ENCODE assay signal across 9 mouse cellular contexts in genomic region chr10:115248041-115248440, GRCm38 (mm10). TPM values are rescaled to one million over a fixed set of nuclear protein-coding genes. Genes with fewer than 3 reads are reported as not detected.
A peak's percentile ranks its signal among the peaks of the same experiment; 100 is the strongest.
DNase-seq lines count a peak whose midpoint lies in the region; ATAC-seq lines count a peak whose summit lies in the region.
"Had no signal": no experiment of that assay in that cellular context is flagged by ENCODE, and none has a peak within 500 bp of the region (broad histone marks: within the 10 kb centered on the region; RNA-seq: fewer than 3 reads in every experiment).

No protein-coding gene starts in this region.

- H3K27ac ChIP-seq in heart, embryonic 14.5 days (replicated peaks in 1 of 2; ENCODE audit: control insufficient read depth in 1 of 2, insufficient read depth in 1 of 2, low read depth in 2 of 2, low read length in 2 of 2): no peak overlapping the region
- peak overlapping the region; percentile 71; the same call in 1 of the 2 replicates for H3K27ac ChIP-seq in intestine, embryonic 15.5 days
- peak overlapping the region; percentile 30; the same call in 1 of the 2 replicates for H3K27ac ChIP-seq in liver, embryonic 11.5 days (ENCODE audit: low read depth, low read length)

- no peak overlapping the region for H3K9ac ChIP-seq in heart, embryonic 14.5 days (ENCODE audit: low read length)
- H3K9ac ChIP-seq in intestine, embryonic 15.5 days: no peak overlapping the region
- H3K9ac ChIP-seq in liver, embryonic 11.5 days (ENCODE audit: low read depth, low read length): no peak overlapping the region

- WGBS in heart, embryonic 14.5 days: 46% methylated on average over 7 of the region's 7 CpGs
- 40% methylated on average over 7 of the region's 7 CpGs for WGBS in intestine, embryonic 15.5 days
- WGBS in liver, embryonic 11.5 days: 17% methylated on average over 7 of the region's 7 CpGs

- peak overlapping the region; percentile 28; the same call in 1 of the 2 replicates for H3K4me2 ChIP-seq in heart, embryonic 14.5 days (ENCODE audit: low read length)
- H3K4me2 ChIP-seq in intestine, embryonic 15.5 days (replicated peaks): peak overlapping the region; percentile 36
- H3K4me2 ChIP-seq in liver, embryonic 11.5 days: peak overlapping the region; percentile 53

- no peaks in the 10 kb centered on the region for H3K9me3 ChIP-seq in heart, embryonic 14.5 days (ENCODE audit: control insufficient read depth, low read length)
- H3K9me3 ChIP-seq in intestine, embryonic 15.5 days: no peaks in the 10 kb centered on the region
- H3K9me3 ChIP-seq in liver, embryonic 11.5 days (ENCODE audit: control insufficient read depth, low read length): no peaks in the 10 kb centered on the region

- no peak overlapping the region for H3K4me3 ChIP-seq in heart, embryonic 14.5 days (ENCODE audit: control insufficient read depth in 1 of 2, insufficient read depth in 1 of 2, low read depth in 1 of 2, low read length in 2 of 2)
- H3K4me3 ChIP-seq in intestine, embryonic 15.5 days (replicated peaks): 0 out of 2 replicates have a peak overlapping the region, but pooled peaks have one; percentile 9
- H3K4me3 ChIP-seq in liver, embryonic 11.5 days (ENCODE audit: low read depth, low read length): 0 out of 2 replicates have a peak overlapping the region, but pooled peaks have one; percentile 0

- ATAC-seq in heart, embryonic 14.5 days (ENCODE audit: insufficient number of reproducible peaks, insufficient read depth, low FRiP score, low read depth): no peak
- peak; percentile 36 for ATAC-seq in intestine, embryonic 15.5 days
- no peak; the same call in 1 of the 2 replicates for ATAC-seq in liver, embryonic 11.5 days (replicated peaks; ENCODE audit: low FRiP score)

- DNase-seq in heart, adult 8-10 months (ENCODE audit: low spot score): no peak
- DNase-seq in R1 (ENCODE audit: low read depth, low spot score): peak; percentile 71
- no peak for DNase-seq in liver, embryonic 11.5 days (ENCODE audit: low spot score)
- DNase-seq in urinary bladder, postnatal 10 days (ENCODE audit: low spot score): no peak
- DNase-seq in natural killer cell, adult 2 months (ENCODE audit: low spot score in 2 of 2): no peak
- DNase-seq in left cerebral cortex, adult 18-20 months (ENCODE audit: low spot score in 2 of 2): no peak
- DNase-seq: adrenal gland, postnatal 36 days had no signal

- peaks cover 7 to 20% of the 10 kb centered on the region in 2 experiments for H3K4me1 ChIP-seq in heart, embryonic 14.5 days (ENCODE audit: control insufficient read depth in 2 of 2, insufficient read depth in 2 of 2, low read length in 2 of 2)
- peaks cover 6% of the 10 kb centered on the region; the same call in 1 of the 2 replicates for H3K4me1 ChIP-seq in intestine, embryonic 15.5 days (replicated peaks)
- peaks cover 44% of the 10 kb centered on the region for H3K4me1 ChIP-seq in liver, embryonic 11.5 days (replicated peaks; ENCODE audit: control insufficient read depth, insufficient read depth, low read length)

- no peaks in the 10 kb centered on the region for H3K27me3 ChIP-seq in heart, embryonic 14.5 days (ENCODE audit: control insufficient read depth, insufficient read depth, low read length)
- H3K27me3 ChIP-seq in intestine, embryonic 15.5 days (replicated peaks): no peaks in the 10 kb centered on the region
- H3K27me3 ChIP-seq in liver, embryonic 11.5 days (replicated peaks; ENCODE audit: control insufficient read depth, insufficient read depth, low read length): no peaks in the 10 kb centered on the region

- H3K36me3 ChIP-seq in heart, embryonic 14.5 days (ENCODE audit: control insufficient read depth, insufficient read depth, low read length): no peaks in the 10 kb centered on the region
- H3K36me3 ChIP-seq in intestine, embryonic 15.5 days: no peaks in the 10 kb centered on the region
- H3K36me3 ChIP-seq in liver, embryonic 11.5 days (ENCODE audit: control insufficient read depth, insufficient read depth, low read length): no peaks in the 10 kb centered on the region

RNA-seq across cellular contexts. Expression of gene Tbc1d15, which starts 3.2 kb away (rescaled TPM):
- 42.3 and 48.1 TPM in 2 replicates for polyA plus RNA-seq in heart, embryonic 14.5 days (2014; fragmentation: Nextera tagmentation; extraction: Ambion mirVana)
- 10 to 100 TPM; 40.3 to 59.3 (median 47.3) TPM for total RNA-seq in heart, adult 8-10 months (2022)
- 57.7 and 66.6 TPM in 2 replicates for polyA plus RNA-seq in intestine, embryonic 15.5 days (2015; fragmentation: Nextera tagmentation; extraction: Ambion mirVana)
- 61.6 and 72.9 TPM in 2 replicates for polyA plus RNA-seq in liver, embryonic 11.5 days (2014; fragmentation: Nextera tagmentation; extraction: Ambion mirVana)
- total RNA-seq in left cerebral cortex, adult 18-20 months (2021): 10 to 100 TPM; 49.8 to 59.9 TPM

Comparison
In these comparisons a context has a peak if more than half of its experiments do, and no peak if none do; other contexts are left out.
1. H3K27ac ChIP-seq: peak in intestine, embryonic 15.5 days (single experiment) and liver, embryonic 11.5 days (single experiment); none in heart, embryonic 14.5 days (0 of 2).
2. H3K4me3 ChIP-seq: peak in intestine, embryonic 15.5 days (single experiment) and liver, embryonic 11.5 days (single experiment); none in heart, embryonic 14.5 days (0 of 2).
3. Peak in every context shown above with its lines, with median percentiles within 50 percentile points of each other: H3K4me2 ChIP-seq.